Mouse (Mus musculus) E14TG2a.4 (cell line): ENCODE measurements around the gene Tdgf1.

ENCODE experiments used
- CTCF ChIP-seq: conservative IDR thresholded peaks from 2 replicates; pipeline ENCODE4 v1.5.1; 2014; ENCODE audit warnings: low read length
- POU5F1 ChIP-seq: IDR thresholded peaks from 2 replicates; pipeline ENCODE4 v1.6.1; 2014; ENCODE audit warnings: low read length, borderline replicate concordance

DNA sequence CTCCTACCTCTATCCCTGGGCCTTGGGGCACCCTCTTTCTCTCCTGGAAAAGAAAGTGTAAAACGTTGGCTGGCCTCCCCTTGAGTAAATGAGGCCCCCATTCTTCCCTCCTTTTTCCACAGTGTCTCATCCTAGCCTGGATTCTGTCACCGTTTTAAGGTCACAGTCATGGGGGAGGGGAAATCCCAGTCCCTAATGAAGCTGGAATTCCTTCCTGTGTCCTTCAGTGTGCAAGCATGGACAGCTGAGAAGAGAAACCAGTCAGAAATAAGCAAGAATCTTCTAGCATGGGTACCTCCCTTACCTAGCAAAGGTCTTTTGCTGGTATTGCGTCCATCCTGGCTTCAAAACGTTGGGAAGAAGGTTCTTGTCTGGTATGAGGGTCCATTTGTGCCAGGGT is 43.2 kb upstream of the Tdgf1 start:
- no peak for TF ChIP-seq CTCF
- TF ChIP-seq POU5F1: no peak
